Mouse (Mus musculus): ENCODE data around the gene Gcdh. TPM values are rescaled to one million over a fixed set of nuclear protein-coding genes. Genes with fewer than 3 reads are reported as not detected.

Gcdh gene
- polyA plus RNA-seq (2015; fragmentation: Nextera tagmentation; extraction: Ambion mirVana), result 39.3 and 46.9 TPM in 2 replicates

GRCm38 (mm10) chr8:84893709-84894134, at the start of gene Gcdh:
TSS of gene Gcdh (minus strand) at chr8:84893921.

GRCm38 (mm10) chr8:84936962-84937546, 43.3 kb upstream of the Gcdh start, which contains the start of gene Mast1:
TSS of gene Mast1 (minus strand) at chr8:84937359.

GRCm38 (mm10) chr8:84908421-84909161, 14.9 kb upstream of the Gcdh start, which contains the start of gene Dnase2a:
TSS of gene Dnase2a (plus strand) at chr8:84908560.

GRCm38 (mm10) chr8:84901752-84902151, 8.0 kb upstream of the Gcdh start, which contains the start of gene Klf1:
TSS of gene Klf1 (plus strand) at chr8:84901928.

GRCm38 (mm10) chr8:84871376-84872308, 22.1 kb downstream of the Gcdh start, which contains the start of gene Syce2:
TSS of gene Syce2 (plus strand) at chr8:84872111.

GRCm38 (mm10) chr8:84856864-84857441, 36.8 kb downstream of the Gcdh start, which contains the start of gene Farsa:
TSS of gene Farsa (plus strand) at chr8:84856989.

GRCm38 (mm10) chr8:84846722-84847572, 46.8 kb downstream of the Gcdh start, which contains the start of gene Calr:
TSS of gene Calr (minus strand) at chr8:84846934.

GRCm38 (mm10) chr8:84840248-84840999, 53.3 kb downstream of the Gcdh start, which contains the start of gene Rad23a:
TSS of gene Rad23a (minus strand) at chr8:84840665.

Small RNA genes lying within 50 kb of the gene (microRNA-seq; reads per million reads assigned to microRNA genes)
- gene Gm24197 (not detected), gene Mir7069 (2.0 reads per million)

Other genes with a start within 250 kb of the Gcdh start
- 20.6 and 21.8 TPM in 2 replicates for gene Ier2, start 231.1 kb downstream of the Gcdh start, polyA plus RNA-seq (2015; fragmentation: Nextera tagmentation; extraction: Ambion mirVana)
- 66.6 and 67.6 TPM in 2 replicates for gene Trmt1, start 207.6 kb downstream of the Gcdh start, polyA plus RNA-seq (2015; fragmentation: Nextera tagmentation; extraction: Ambion mirVana)
- gene Nacc1, start 206.1 kb downstream of the Gcdh start, polyA plus RNA-seq (2015; fragmentation: Nextera tagmentation; extraction: Ambion mirVana), result 11.8 and 14.3 TPM in 2 replicates
- 3.7 and 4.8 TPM in 2 replicates for gene Lyl1, start 192.5 kb downstream of the Gcdh start, polyA plus RNA-seq (2015; fragmentation: Nextera tagmentation; extraction: Ambion mirVana)
- gene G430095P16Rik, start 170.9 kb downstream of the Gcdh start, polyA plus RNA-seq (2015; fragmentation: Nextera tagmentation; extraction: Ambion mirVana), result 0.57 and 1.4 TPM in 2 replicates
- 72.8 and 75.0 TPM in 2 replicates for gene Nfix, start 93.6 kb downstream of the Gcdh start, polyA plus RNA-seq (2015; fragmentation: Nextera tagmentation; extraction: Ambion mirVana)
- 15.3 TPM in 2 replicates for gene Dand5, start 71.1 kb downstream of the Gcdh start, polyA plus RNA-seq (2015; fragmentation: Nextera tagmentation; extraction: Ambion mirVana)
- 47.5 and 50.9 TPM in 2 replicates for gene Gadd45gip1, start 62.4 kb downstream of the Gcdh start, polyA plus RNA-seq (2015; fragmentation: Nextera tagmentation; extraction: Ambion mirVana)
- gene Rad23a, start 53.3 kb downstream of the Gcdh start, polyA plus RNA-seq (2015; fragmentation: Nextera tagmentation; extraction: Ambion mirVana), result 96.2 and 103 TPM in 2 replicates
- 450 and 531 TPM in 2 replicates for gene Calr, start 47.0 kb downstream of the Gcdh start, polyA plus RNA-seq (2015; fragmentation: Nextera tagmentation; extraction: Ambion mirVana)
- 81.3 and 92.5 TPM in 2 replicates for gene Farsa, start 36.9 kb downstream of the Gcdh start, polyA plus RNA-seq (2015; fragmentation: Nextera tagmentation; extraction: Ambion mirVana)
- 57.4 and 59.5 TPM in 2 replicates for gene Syce2, start 21.8 kb downstream of the Gcdh start, polyA plus RNA-seq (2015; fragmentation: Nextera tagmentation; extraction: Ambion mirVana)
- gene Klf1, start 8.0 kb upstream of the Gcdh start, polyA plus RNA-seq (2015; fragmentation: Nextera tagmentation; extraction: Ambion mirVana), result 0.32 and 0.45 TPM in 2 replicates
- gene Dnase2a, start 14.6 kb upstream of the Gcdh start, polyA plus RNA-seq (2015; fragmentation: Nextera tagmentation; extraction: Ambion mirVana), result 8.1 and 8.6 TPM in 2 replicates
- 66.1 and 78.5 TPM in 2 replicates for gene Mast1, start 43.4 kb upstream of the Gcdh start, polyA plus RNA-seq (2015; fragmentation: Nextera tagmentation; extraction: Ambion mirVana)
- 3.0 and 4.9 TPM in 2 replicates for gene Rtbdn, start 53.1 kb upstream of the Gcdh start, polyA plus RNA-seq (2015; fragmentation: Nextera tagmentation; extraction: Ambion mirVana)
- gene Gm49661, start 75.5 kb upstream of the Gcdh start, polyA plus RNA-seq (2015; fragmentation: Nextera tagmentation; extraction: Ambion mirVana), result not detected in 2 replicates
- 803 and 820 TPM in 2 replicates for gene Prdx2, start 75.7 kb upstream of the Gcdh start, polyA plus RNA-seq (2015; fragmentation: Nextera tagmentation; extraction: Ambion mirVana)
- gene Rnaseh2a, start 75.8 kb upstream of the Gcdh start, polyA plus RNA-seq (2015; fragmentation: Nextera tagmentation; extraction: Ambion mirVana), result 52.7 and 61.5 TPM in 2 replicates
- 8.8 and 9.0 TPM in 2 replicates for gene Junb, start 84.8 kb upstream of the Gcdh start, polyA plus RNA-seq (2015; fragmentation: Nextera tagmentation; extraction: Ambion mirVana)
- gene Hook2, start 96.7 kb upstream of the Gcdh start, polyA plus RNA-seq (2015; fragmentation: Nextera tagmentation; extraction: Ambion mirVana), result 24.5 and 30.2 TPM in 2 replicates
- gene Best2, start 120.6 kb upstream of the Gcdh start, polyA plus RNA-seq (2015; fragmentation: Nextera tagmentation; extraction: Ambion mirVana), result 0.19 TPM in 1 of 2 replicates, not detected in the other
- gene Asna1, start 131.4 kb upstream of the Gcdh start, polyA plus RNA-seq (2015; fragmentation: Nextera tagmentation; extraction: Ambion mirVana), result 139 and 141 TPM in 2 replicates
- 157 and 167 TPM in 2 replicates for gene Trir, start 132.9 kb upstream of the Gcdh start, polyA plus RNA-seq (2015; fragmentation: Nextera tagmentation; extraction: Ambion mirVana)
- 45.5 and 47.6 TPM in 2 replicates for gene Tnpo2, start 143.0 kb upstream of the Gcdh start, polyA plus RNA-seq (2015; fragmentation: Nextera tagmentation; extraction: Ambion mirVana)
- 66.7 and 79.1 TPM in 2 replicates for gene Fbxw9, start 166.1 kb upstream of the Gcdh start, polyA plus RNA-seq (2015; fragmentation: Nextera tagmentation; extraction: Ambion mirVana)
- not detected in 2 replicates for gene Gm5741, start 174.1 kb upstream of the Gcdh start, polyA plus RNA-seq (2015; fragmentation: Nextera tagmentation; extraction: Ambion mirVana)
- gene Dhps, start 177.8 kb upstream of the Gcdh start, polyA plus RNA-seq (2015; fragmentation: Nextera tagmentation; extraction: Ambion mirVana), result 131 and 132 TPM in 2 replicates
- 127 and 135 TPM in 2 replicates for gene Wdr83os, start 186.8 kb upstream of the Gcdh start, polyA plus RNA-seq (2015; fragmentation: Nextera tagmentation; extraction: Ambion mirVana)
- 34.8 and 42.5 TPM in 2 replicates for gene Wdr83, start 187.4 kb upstream of the Gcdh start, polyA plus RNA-seq (2015; fragmentation: Nextera tagmentation; extraction: Ambion mirVana)
- 20.5 and 24.7 TPM in 2 replicates for gene Man2b1, start 189.3 kb upstream of the Gcdh start, polyA plus RNA-seq (2015; fragmentation: Nextera tagmentation; extraction: Ambion mirVana)
- 3.0 and 3.6 TPM in 2 replicates for gene Zfp791, start 229.2 kb upstream of the Gcdh start, polyA plus RNA-seq (2015; fragmentation: Nextera tagmentation; extraction: Ambion mirVana)

All from neural tube, postnatal 0 days (tissue).